Mouse (Mus musculus): ENCODE data around the gene Myof.

Myof gene

GRCm38 (mm10) chr19:38042261-38042722, 1.1 kb downstream of the Myof start:
- in situ Hi-C loops (cut with MboI, MseI): no loop called here

- in situ Hi-C loops (cut with MboI, MseI): loop anchor here (5.0 kb wide), 2 partner anchors 86 to 194 kb away; no protein-coding TSS in a partner anchor
Observed at GRCm38 (mm10) chr19:38038267-38038666, 5.1 kb downstream of the Myof start.

GRCm38 (mm10) chr19:38035766-38036165, 7.6 kb downstream of the Myof start:
- in situ Hi-C loops (cut with MboI, MseI): loop anchor here (5.0 kb wide), 2 partner anchors 83 to 197 kb away; no protein-coding TSS in a partner anchor

GRCm38 (mm10) chr19:38034696-38035095, 8.7 kb downstream of the Myof start:
- in situ Hi-C loops (cut with MboI, MseI): loop anchor here (5.0 kb wide), 2 partner anchors 82 to 198 kb away; no protein-coding TSS in a partner anchor

- in situ Hi-C loops (cut with MboI, MseI): no loop called here
Observed at GRCm38 (mm10) chr19:38033735-38034057, 9.7 kb downstream of the Myof start.

- in situ Hi-C loops (cut with MboI, MseI): no loop called here
Observed at GRCm38 (mm10) chr19:38032993-38033734, 10.2 kb downstream of the Myof start.

- in situ Hi-C loops (cut with MboI, MseI): no loop called here
Observed at GRCm38 (mm10) chr19:38031144-38031543, 12.2 kb downstream of the Myof start.

GRCm38 (mm10) chr19:38030673-38031137, 12.7 kb downstream of the Myof start:
- in situ Hi-C loops (cut with MboI, MseI): no loop called here

GRCm38 (mm10) chr19:38029871-38030270, 13.5 kb downstream of the Myof start:
- in situ Hi-C loops (cut with MboI, MseI): no loop called here

- in situ Hi-C loops (cut with MboI, MseI): no loop called here
Observed at GRCm38 (mm10) chr19:38029292-38029691, 14.1 kb downstream of the Myof start.

- in situ Hi-C loops (cut with MboI, MseI): no loop called here
Observed at GRCm38 (mm10) chr19:38027881-38028521, 15.4 kb downstream of the Myof start.

GRCm38 (mm10) chr19:38027389-38027788, 16.0 kb downstream of the Myof start:
- in situ Hi-C loops (cut with MboI, MseI): no loop called here

- in situ Hi-C loops (cut with MboI, MseI): no loop called here
Observed at GRCm38 (mm10) chr19:38026211-38026624, 17.2 kb downstream of the Myof start.

- in situ Hi-C loops (cut with MboI, MseI): no loop called here
Observed at GRCm38 (mm10) chr19:38025254-38026041, 17.9 kb downstream of the Myof start.

- in situ Hi-C loops (cut with MboI, MseI): no loop called here
Observed at GRCm38 (mm10) chr19:38023603-38024002, 19.8 kb downstream of the Myof start.

- in situ Hi-C loops (cut with MboI, MseI): no loop called here
Observed at GRCm38 (mm10) chr19:38022710-38023109, 20.7 kb downstream of the Myof start.

GRCm38 (mm10) chr19:38015873-38016254, 27.5 kb downstream of the Myof start:
- in situ Hi-C loops (cut with MboI, MseI): no loop called here

- in situ Hi-C loops (cut with MboI, MseI): no loop called here
Observed at GRCm38 (mm10) chr19:38015180-38015872, 28.1 kb downstream of the Myof start.

- in situ Hi-C loops (cut with MboI, MseI): no loop called here
Observed at GRCm38 (mm10) chr19:38014443-38014842, 28.9 kb downstream of the Myof start.

- in situ Hi-C loops (cut with MboI, MseI): no loop called here
Observed at GRCm38 (mm10) chr19:38011379-38011778, 32.0 kb downstream of the Myof start.

GRCm38 (mm10) chr19:38004809-38005380, 38.5 kb downstream of the Myof start:
- in situ Hi-C loops (cut with MboI, MseI): no loop called here

All from T-helper 2 cell (primary cell).